Mouse (Mus musculus) layer of hippocampus, adult 6 months (tissue): ENCODE data around the gene Klf12. TPM values are rescaled to one million over a fixed set of nuclear protein-coding genes. Genes with fewer than 3 reads are reported as not detected.

Experiments used
- long read RNA-seq, 2 experiments: library from polyadenylated mRNA; unstranded; transcript quantifications; one replicate each; pipeline ENCODE4 v2.0.0; 2019 to 2020
- polyA plus RNA-seq: library from polyadenylated mRNA; unstranded; fragments of <200 nt; fragmentation: Nextera tagmentation; gene quantifications from 2 replicates; pipeline ENCODE4 v1.2.3, GENCODE M21; 2021

The Klf12 gene
- 18.6 and 19.8 TPM in 2 replicates for polyA plus RNA-seq
- long read RNA-seq, experiment 1, partial matches to known transcripts, result 0 of 2 reads
- long read RNA-seq, experiment 1, other reads (novel, unspliced or antisense), result 2 of 2 reads
- long read RNA-seq, experiment 2, full-length matches to known transcripts, result 3 of 27 reads
- long read RNA-seq, experiment 2, partial matches to known transcripts, result 2 of 27 reads
- long read RNA-seq, experiment 2, other reads (novel, unspliced or antisense), result 22 of 27 reads

GRCm38 (mm10) chr14:100284119-100284860, at the start of gene Klf12:
Gene Klf12 (minus strand): TSS chr14:100284679.

